Mouse (Mus musculus) olfactory bulb, adult 2 months (tissue): ENCODE measurements around the gene Calhm3. TPM values are rescaled to one million over a fixed set of nuclear protein-coding genes. Genes with fewer than 3 reads are reported as not detected.

Source experiments
- H3K27ac ChIP-seq: fragments of 200-500 bp; 2 replicates; pipeline ENCODE4 v1.5.1; 2012; ENCODE audit warnings: low read depth, low read length; ENCODE audit not compliant: insufficient read depth
- H3K4me1 ChIP-seq: fragments of 200-500 bp; 2 replicates; pipeline ENCODE4 v1.6.1; 2012; ENCODE audit warnings: low read length; ENCODE audit not compliant: control insufficient read depth, insufficient read depth
- H3K4me3 ChIP-seq: fragments of 200-500 bp; 2 replicates; pipeline ENCODE4 v1.5.1; 2012; ENCODE audit warnings: mild to moderate bottlenecking, low read depth, low read length, moderate library complexity; ENCODE audit not compliant: insufficient read depth
- CTCF ChIP-seq: fragments of 200-500 bp; IDR thresholded peaks from 2 replicates; pipeline ENCODE4 v1.5.1; 2012; ENCODE audit warnings: low read depth, mild to moderate bottlenecking, low read length, moderate library complexity; ENCODE audit not compliant: insufficient read depth
- POLR2A ChIP-seq: fragments of 200-500 bp; IDR thresholded peaks from 2 replicates; pipeline ENCODE4 v1.6.1; 2012; ENCODE audit warnings: mild to moderate bottlenecking, low read depth, low read length, moderate library complexity; ENCODE audit not compliant: insufficient read depth
- WGBS: fragments of 180-500 bp; shearing (Covaris S2); methylation state at CpG from one replicate; pipeline ENCODE4 v1.1.7; 2018; 5-methylcytosine and 5-hydroxymethylcytosine counted together
- polyA plus RNA-seq: library from polyadenylated mRNA; stranded (reverse); fragments of >200 nt; gene quantifications from 2 replicates; pipeline ENCODE4 v1.2.4, GENCODE M21; 2012; ENCODE audit warnings: low replicate concordance; ENCODE audit not compliant: missing spikeins, insufficient read depth, insufficient read length

Gene Calhm3
- polyA plus RNA-seq, 1 experiment: not detected

- no peak overlapping the region for H3K4me3 ChIP-seq
- 89% methylated on average over 5 of the region's 5 CpGs for WGBS
- no peak overlapping the region for H3K27ac ChIP-seq
- H3K4me1 ChIP-seq: peaks cover 41% of the 10 kb centered on the region
- TF ChIP-seq CTCF (no peak), POLR2A (no peak)
These were observed 21.4 kb downstream of the Calhm3 start for GRCm38 (mm10) chr19:47136170-47136569.

- no peak overlapping the region for H3K4me3 ChIP-seq
These were observed 22.0 kb downstream of the Calhm3 start for GRCm38 (mm10) chr19:47135568-47135967.

GRCm38 (mm10) chr19:47133161-47133560 is 24.4 kb downstream of the Calhm3 start:
- WGBS: 87% methylated on average over 7 of the region's 7 CpGs
- no peak overlapping the region for H3K4me3 ChIP-seq
- TF ChIP-seq CTCF (no peak), POLR2A (no peak)
- peaks cover 38% of the 10 kb centered on the region for H3K4me1 ChIP-seq
- no peak overlapping the region for H3K27ac ChIP-seq

More at GRCm38 (mm10) chr19:47135568-47135967, 22.0 kb downstream of the Calhm3 start:
- H3K4me1 ChIP-seq: peaks cover 41% of the 10 kb centered on the region
- no peak for TF ChIP-seq POLR2A
- no peak for TF ChIP-seq CTCF
- H3K27ac ChIP-seq: no peak overlapping the region
- WGBS: 91% methylated on average over 17 of the region's 17 CpGs

GRCm38 (mm10) chr19:47130551-47131125 is 26.9 kb downstream of the Calhm3 start:
- H3K27ac ChIP-seq: no peak overlapping the region
- H3K4me3 ChIP-seq: no peak overlapping the region
- 94% methylated on average over 15 of the region's 15 CpGs for WGBS
- peaks cover 35% of the 10 kb centered on the region for H3K4me1 ChIP-seq
- no peak for TF ChIP-seq POLR2A
- TF ChIP-seq CTCF: no peak

GRCm38 (mm10) chr19:47128835-47129234 is 28.7 kb downstream of the Calhm3 start:
- 62% methylated on average over 11 of the region's 11 CpGs for WGBS
- no peak overlapping the region for H3K4me3 ChIP-seq
- TF ChIP-seq POLR2A (no peak), CTCF (no peak)
- H3K4me1 ChIP-seq: peaks cover 35% of the 10 kb centered on the region
- H3K27ac ChIP-seq: no peak overlapping the region

GRCm38 (mm10) chr19:47128164-47128563 is 29.4 kb downstream of the Calhm3 start:
- no peak for TF ChIP-seq CTCF
- no peak for TF ChIP-seq POLR2A
- Histone ChIP-seq H3K4me1 (peaks cover 35% of the 10 kb centered on the region), H3K4me3 (no peak overlapping the region), H3K27ac (peak overlapping the region; percentile 22; the same call in 1 of the 2 replicates)
- 87% methylated on average over 10 of the region's 10 CpGs for WGBS

GRCm38 (mm10) chr19:47122802-47123201 is 34.8 kb downstream of the Calhm3 start:
- Histone ChIP-seq H3K4me1 (peaks cover 19% of the 10 kb centered on the region), H3K27ac (no peak overlapping the region), H3K4me3 (no peak overlapping the region)
- 35% methylated on average over 2 of the region's 2 CpGs for WGBS
- TF ChIP-seq POLR2A (no peak), CTCF (no peak)

GRCm38 (mm10) chr19:47121054-47121453 is 36.5 kb downstream of the Calhm3 start:
- no peak overlapping the region for H3K4me3 ChIP-seq
- peaks cover 4% of the 10 kb centered on the region; the same call in 1 of the 2 replicates for H3K4me1 ChIP-seq
- H3K27ac ChIP-seq: no peak overlapping the region
- 29% methylated on average over 4 of the region's 4 CpGs for WGBS
- TF ChIP-seq CTCF (no peak), POLR2A (no peak)

- Histone ChIP-seq H3K4me1 (no peaks in the 10 kb centered on the region), H3K27ac (no peak overlapping the region), H3K4me3 (no peak overlapping the region)
- TF ChIP-seq CTCF (no peak), POLR2A (no peak)
- 91% methylated on average over 2 of the region's 2 CpGs for WGBS
These were observed 38.9 kb downstream of the Calhm3 start for GRCm38 (mm10) chr19:47118634-47119033.

- H3K27ac ChIP-seq: no peak overlapping the region
- no peak overlapping the region for H3K4me3 ChIP-seq
- no peaks in the 10 kb centered on the region for H3K4me1 ChIP-seq
- no peak for TF ChIP-seq POLR2A
- no peak for TF ChIP-seq CTCF
- 96% methylated on average over 9 of the region's 9 CpGs for WGBS
These were observed 52.8 kb downstream of the Calhm3 start for GRCm38 (mm10) chr19:47104641-47105271.

Other genes with a start within 250 kb of the Calhm3 start
- not detected in 2 replicates for gene Ina, start 143.1 kb downstream of the Calhm3 start, polyA plus RNA-seq
- not detected in 2 replicates for gene Nt5c2, start 142.6 kb downstream of the Calhm3 start, polyA plus RNA-seq
- gene Pcgf6, start 106.9 kb downstream of the Calhm3 start, polyA plus RNA-seq: not detected in 2 replicates
- gene Taf5, start 90.0 kb downstream of the Calhm3 start, polyA plus RNA-seq: not detected in 2 replicates
- gene Usmg5, start 67.1 kb downstream of the Calhm3 start, polyA plus RNA-seq: not detected in 2 replicates
- gene Pdcd11, start 67.0 kb downstream of the Calhm3 start, polyA plus RNA-seq: not detected in 2 replicates
- gene Calhm2, start 19.5 kb downstream of the Calhm3 start, polyA plus RNA-seq: not detected in 2 replicates
- gene Calhm1, start 13.5 kb downstream of the Calhm3 start, polyA plus RNA-seq: not detected in 2 replicates
- not detected in 2 replicates for gene Neurl1a, start 21.1 kb upstream of the Calhm3 start, polyA plus RNA-seq